Mouse (Mus musculus) midbrain, embryonic 11.5 days (tissue): ENCODE data around the gene Ak9. TPM values are rescaled to one million over a fixed set of nuclear protein-coding genes. Genes with fewer than 3 reads are reported as not detected.

ENCODE experiments used
- ATAC-seq: fragments of 200-750 bp; cut with Nextera tagmentation; 2 replicates; pipeline ENCODE4 v1.8.0; 2017; ENCODE audit warnings: moderate TSS enrichment, moderate library complexity; ENCODE audit not compliant: low FRiP score
- DNase-seq: peaks from one replicate; pipeline ENCODE4 v3.0.0; 2015; ENCODE audit warnings: low spot score; ENCODE audit errors: missing footprints
- H3K27ac ChIP-seq: fragments of 300-500 bp; sonication (generic); 2 replicates; pipeline ENCODE4 v1.5.1; 2014; ENCODE audit warnings: low read depth, low read length
- H3K27me3 ChIP-seq: fragments of 300-500 bp; sonication (generic); 2 replicates; pipeline ENCODE4 v1.6.1; 2014; ENCODE audit warnings: mild to moderate bottlenecking, low read length, moderate library complexity, mixed read lengths; ENCODE audit not compliant: control insufficient read depth, insufficient read depth
- H3K36me3 ChIP-seq: fragments of 300-500 bp; sonication (generic); 2 replicates; pipeline ENCODE4 v1.6.1; 2014; ENCODE audit warnings: mild to moderate bottlenecking, low read length, moderate library complexity, mixed read lengths; ENCODE audit not compliant: control insufficient read depth, insufficient read depth
- H3K4me1 ChIP-seq: fragments of 300-500 bp; sonication (generic); 2 replicates; pipeline ENCODE4 v1.6.1; 2014; ENCODE audit warnings: low read length; ENCODE audit not compliant: control insufficient read depth, insufficient read depth
- H3K4me2 ChIP-seq: fragments of 300-500 bp; sonication (generic); 2 replicates; pipeline ENCODE4 v1.6.1; 2014; ENCODE audit warnings: mild to moderate bottlenecking, moderate library complexity
- H3K4me3 ChIP-seq: fragments of 300-500 bp; sonication (generic); 2 replicates; pipeline ENCODE4 v1.5.1; 2014; ENCODE audit warnings: low read depth, low read length
- H3K9ac ChIP-seq: fragments of 300-500 bp; sonication (generic); 2 replicates; pipeline ENCODE4 v1.6.1; 2014; ENCODE audit warnings: low read length
- H3K9me3 ChIP-seq: fragments of 300-500 bp; sonication (generic); 2 replicates; pipeline ENCODE4 v1.6.1; 2016; ENCODE audit warnings: low read length; ENCODE audit not compliant: control insufficient read depth
- WGBS: fragments of 180-500 bp; shearing (Covaris S2); extraction: QIAGEN DNeasy Blood & Tissue Kit; methylation state at CpG from one replicate; pipeline ENCODE4 v1.1.7; 2014; 5-methylcytosine and 5-hydroxymethylcytosine counted together
- polyA plus RNA-seq: library from polyadenylated mRNA; unstranded; fragments of >200 nt; fragmentation: Nextera tagmentation; extraction: Ambion mirVana; gene quantifications from 2 replicates; pipeline ENCODE4 v1.2.1, GENCODE M21; 2014

Ak9 gene
- polyA plus RNA-seq, 1 experiment from 2014 or later: not detected

- no peak overlapping the region for H3K9ac ChIP-seq
- no peak overlapping the region for H3K4me3 ChIP-seq
- no peaks in the 10 kb centered on the region; the same call in 1 of the 2 replicates for H3K36me3 ChIP-seq
- H3K27me3 ChIP-seq: no peaks in the 10 kb centered on the region
- H3K4me1 ChIP-seq: peaks cover 19% of the 10 kb centered on the region
- no peak for DNase-seq
- H3K4me2 ChIP-seq: no peak overlapping the region
- no peak for ATAC-seq
- no peak overlapping the region for H3K27ac ChIP-seq
- no peaks in the 10 kb centered on the region for H3K9me3 ChIP-seq
- 83% methylated on average over 6 of the region's 6 CpGs for WGBS
Measured at GRCm38 (mm10) chr10:41473782-41474468, 170.1 kb downstream of the Ak9 start.

- 91% methylated on average over 1 of the region's 1 CpGs for WGBS
- Histone ChIP-seq H3K4me3 (no peak overlapping the region), H3K9me3 (no peaks in the 10 kb centered on the region), H3K9ac (no peak overlapping the region), H3K36me3 (peaks cover 2% of the 10 kb centered on the region; the same call in 1 of the 2 replicates), H3K4me2 (no peak overlapping the region), H3K4me1 (peaks cover 19% of the 10 kb centered on the region), H3K27ac (no peak overlapping the region), H3K27me3 (no peaks in the 10 kb centered on the region)
- DNase-seq (no peak), ATAC-seq (no peak)
Measured at GRCm38 (mm10) chr10:41474981-41475391, 171.2 kb downstream of the Ak9 start.

- Histone ChIP-seq H3K27me3 (no peaks in the 10 kb centered on the region), H3K4me3 (peak within 1 kb of the TSS; percentile 60), H3K36me3 (peaks cover 2% of the 10 kb centered on the region; the same call in 1 of the 2 replicates), H3K9ac (peak within 1 kb of the TSS; percentile 86), H3K4me2 (peak within 1 kb of the TSS; percentile 89), H3K4me1 (peaks cover 19% of the 10 kb centered on the region), H3K27ac (peak within 1 kb of the TSS; percentile 82), H3K9me3 (no peaks in the 10 kb centered on the region)
- DNase-seq: peak; percentile 96
- ATAC-seq: peak; percentile 76
- WGBS: under 1% methylated on average over 35 of the region's 35 CpGs
Measured at GRCm38 (mm10) chr10:41476171-41477017, 172.6 kb downstream of the Ak9 start, which contains the start of gene Mical1. TSS of gene Mical1 (plus strand) at chr10:41476314.

- peak; percentile 60 for ATAC-seq
- peak; percentile 96 for DNase-seq
- Histone ChIP-seq H3K4me1 (peaks cover 19% of the 10 kb centered on the region), H3K4me2 (peak overlapping the region; percentile 89), H3K27me3 (no peaks in the 10 kb centered on the region), H3K9me3 (no peaks in the 10 kb centered on the region), H3K4me3 (peak overlapping the region; percentile 60), H3K9ac (peak overlapping the region; percentile 86), H3K36me3 (peaks cover 3% of the 10 kb centered on the region), H3K27ac (peak overlapping the region; percentile 82)
- 0% methylated on average over 9 of the region's 9 CpGs for WGBS
Measured at GRCm38 (mm10) chr10:41477018-41477277, 173.2 kb downstream of the Ak9 start.

- H3K4me1 ChIP-seq: peaks cover 19% of the 10 kb centered on the region
- no peaks in the 10 kb centered on the region for H3K9me3 ChIP-seq
- WGBS: 1% methylated on average over 20 of the region's 20 CpGs
- H3K4me2 ChIP-seq: peak overlapping the region; percentile 89
- peaks cover 4% of the 10 kb centered on the region for H3K36me3 ChIP-seq
- ATAC-seq: peak; percentile 83
- H3K27ac ChIP-seq: peak overlapping the region; percentile 82
- peak overlapping the region; percentile 86 for H3K9ac ChIP-seq
- H3K27me3 ChIP-seq: no peaks in the 10 kb centered on the region
- peak; percentile 96 for DNase-seq
- H3K4me3 ChIP-seq: peak overlapping the region; percentile 60
Measured at GRCm38 (mm10) chr10:41477278-41478181, 173.8 kb downstream of the Ak9 start.

- ATAC-seq (no peak), DNase-seq (no peak)
- WGBS: 90% methylated on average over 3 of the region's 3 CpGs
- Histone ChIP-seq H3K4me3 (no peak overlapping the region), H3K9me3 (no peaks in the 10 kb centered on the region), H3K9ac (no peak overlapping the region), H3K36me3 (peaks cover 12% of the 10 kb centered on the region), H3K4me2 (no peak overlapping the region), H3K4me1 (peaks cover 19% of the 10 kb centered on the region), H3K27ac (no peak overlapping the region), H3K27me3 (no peaks in the 10 kb centered on the region)
Measured at GRCm38 (mm10) chr10:41479961-41480360, 176.2 kb downstream of the Ak9 start.

- ATAC-seq: no peak
- 72% methylated on average over 33 of the region's 33 CpGs for WGBS
Measured at GRCm38 (mm10) chr10:41480938-41481880, 177.4 kb downstream of the Ak9 start.

GRCm38 (mm10) chr10:41482446-41482845, 178.7 kb downstream of the Ak9 start:
- no peak overlapping the region for H3K27ac ChIP-seq
- H3K36me3 ChIP-seq: peaks cover 15% of the 10 kb centered on the region
- no peaks in the 10 kb centered on the region for H3K9me3 ChIP-seq
- H3K4me2 ChIP-seq: no peak overlapping the region
- H3K9ac ChIP-seq: no peak overlapping the region
- peaks cover 17% of the 10 kb centered on the region for H3K4me1 ChIP-seq
- 85% methylated on average over 7 of the region's 7 CpGs for WGBS
- no peak for DNase-seq
- H3K27me3 ChIP-seq: no peaks in the 10 kb centered on the region
- no peak overlapping the region for H3K4me3 ChIP-seq
- ATAC-seq: no peak

More at GRCm38 (mm10) chr10:41480938-41481880, 177.4 kb downstream of the Ak9 start:
- H3K9ac ChIP-seq: no peak overlapping the region
- no peak for DNase-seq
- H3K27ac ChIP-seq: no peak overlapping the region
- no peaks in the 10 kb centered on the region for H3K27me3 ChIP-seq
- H3K36me3 ChIP-seq: peaks cover 15% of the 10 kb centered on the region
- peaks cover 14% of the 10 kb centered on the region for H3K4me1 ChIP-seq
- H3K4me3 ChIP-seq: no peak overlapping the region
- H3K9me3 ChIP-seq: no peaks in the 10 kb centered on the region
- no peak overlapping the region for H3K4me2 ChIP-seq
